Mouse (Mus musculus): Measurements from ENCODE around the gene Nos1. TPM values are rescaled to one million over a fixed set of nuclear protein-coding genes. Genes with fewer than 3 reads are reported as not detected.

The Nos1 gene
- total RNA-seq, 2 experiments from 2014 or later = 30.9 to 33.4 TPM

- intact Hi-C loops (cut with DNase I) = no loop called here
- DNase-seq = no peak
Observed at GRCm38 (mm10) chr5:117941552-117941951, 160.7 kb downstream of the Nos1 start.

- intact Hi-C loops (cut with DNase I) = no loop called here
- peak in 1 of 2 experiments; percentile 22 for DNase-seq
Observed at GRCm38 (mm10) chr5:117946605-117947004, 165.8 kb downstream of the Nos1 start.

GRCm38 (mm10) chr5:117949393-117949792 lies 168.6 kb downstream of the Nos1 start:
- DNase-seq = no peak
- intact Hi-C loops (cut with DNase I) = no loop called here

GRCm38 (mm10) chr5:117953893-117954292 lies 173.1 kb downstream of the Nos1 start:
- intact Hi-C loops (cut with DNase I) = loop anchor here (2.0 kb wide), 1 partner anchor 445 kb away; no protein-coding TSS in a partner anchor
- no peak for DNase-seq

GRCm38 (mm10) chr5:117954429-117954828 lies 173.6 kb downstream of the Nos1 start:
- no peak for DNase-seq
- intact Hi-C loops (cut with DNase I) = no loop called here

GRCm38 (mm10) chr5:117955675-117956420 lies 175.0 kb downstream of the Nos1 start:
- intact Hi-C loops (cut with DNase I) = no loop called here
- no peak for DNase-seq

GRCm38 (mm10) chr5:117964750-117965149 lies 183.9 kb downstream of the Nos1 start:
- DNase-seq = no peak
- intact Hi-C loops (cut with DNase I) = no loop called here

GRCm38 (mm10) chr5:117966956-117967355 lies 186.1 kb downstream of the Nos1 start:
- no peak for DNase-seq
- intact Hi-C loops (cut with DNase I) = no loop called here

GRCm38 (mm10) chr5:117967659-117968069 lies 186.8 kb downstream of the Nos1 start:
- DNase-seq = no peak
- intact Hi-C loops (cut with DNase I) = no loop called here

GRCm38 (mm10) chr5:117969681-117970427 lies 189.0 kb downstream of the Nos1 start:
- DNase-seq = no peak
- intact Hi-C loops (cut with DNase I) = no loop called here

- intact Hi-C loops (cut with DNase I) = no loop called here
- DNase-seq = no peak
Observed at GRCm38 (mm10) chr5:117976263-117976656, 195.4 kb downstream of the Nos1 start.

- DNase-seq = peak; percentile 94 to 97
- intact Hi-C loops (cut with DNase I) = no loop called here
Observed at GRCm38 (mm10) chr5:117976657-117977500, 196.0 kb downstream of the Nos1 start, which contains the start of gene Fbxo21. TSS of gene Fbxo21 (plus strand) at chr5:117976730.

GRCm38 (mm10) chr5:117977501-117978158 lies 196.8 kb downstream of the Nos1 start:
- intact Hi-C loops (cut with DNase I) = loop anchor here (1.0 kb wide), 1 partner anchor 25 kb away; no protein-coding TSS in a partner anchor

GRCm38 (mm10) chr5:117978159-117978697 lies 197.4 kb downstream of the Nos1 start:
- intact Hi-C loops (cut with DNase I) = loop anchor here (1.0 kb wide), 1 partner anchor 24 kb away; no protein-coding TSS in a partner anchor
- DNase-seq = no peak

More at GRCm38 (mm10) chr5:117977501-117978158, 196.8 kb downstream of the Nos1 start:
- DNase-seq = no peak

GRCm38 (mm10) chr5:117979082-117979481 lies 198.2 kb downstream of the Nos1 start:
- intact Hi-C loops (cut with DNase I) = no loop called here

GRCm38 (mm10) chr5:117980921-117981320 lies 200.1 kb downstream of the Nos1 start:
- intact Hi-C loops (cut with DNase I) = no loop called here
- DNase-seq = no peak

More at GRCm38 (mm10) chr5:117979082-117979481, 198.2 kb downstream of the Nos1 start:
- DNase-seq = no peak

GRCm38 (mm10) chr5:117981943-117982342 lies 201.1 kb downstream of the Nos1 start:
- intact Hi-C loops (cut with DNase I) = no loop called here

GRCm38 (mm10) chr5:117986327-117986726 lies 205.5 kb downstream of the Nos1 start:
- intact Hi-C loops (cut with DNase I) = no loop called here
- DNase-seq = no peak

More at GRCm38 (mm10) chr5:117981943-117982342, 201.1 kb downstream of the Nos1 start:
- DNase-seq = no peak

- intact Hi-C loops (cut with DNase I) = no loop called here
- no peak for DNase-seq
Observed at GRCm38 (mm10) chr5:117987891-117988290, 207.1 kb downstream of the Nos1 start.

GRCm38 (mm10) chr5:117988367-117988766 lies 207.5 kb downstream of the Nos1 start:
- no peak for DNase-seq
- intact Hi-C loops (cut with DNase I) = no loop called here
